ENCODE assay signal across 25 mouse cellular contexts in genomic region chr13:33076247-33076646, GRCm38 (mm10). TPM values are rescaled to one million over a fixed set of nuclear protein-coding genes. Genes with fewer than 3 reads are reported as not detected.
"Had no signal": no experiment of that assay in that cellular context is flagged by ENCODE, and none has a peak within 500 bp of the region (broad histone marks: within the 10 kb centered on the region; RNA-seq: fewer than 3 reads in every experiment).

No protein-coding gene starts in this region.

- H3K4me1 ChIP-seq: kidney, embryonic 15.5 days; limb, embryonic 10.5 days; limb, embryonic 13.5 days; liver, embryonic 13.5 days had no signal

- H3K36me3 ChIP-seq: kidney, embryonic 15.5 days; limb, embryonic 10.5 days; limb, embryonic 13.5 days; liver, embryonic 13.5 days had no signal

- H3K9ac ChIP-seq: kidney, embryonic 15.5 days; limb, embryonic 13.5 days; liver, embryonic 13.5 days had no signal

- H3K9me3 ChIP-seq: kidney, embryonic 15.5 days; limb, embryonic 10.5 days; limb, embryonic 13.5 days; liver, embryonic 13.5 days; megakaryocyte, embryonic 14.5 days had no signal

- H3K4me2 ChIP-seq: kidney, embryonic 15.5 days; limb, embryonic 13.5 days; liver, embryonic 13.5 days; midbrain, embryonic 11.5 days had no signal

- H3K27ac ChIP-seq: kidney, embryonic 15.5 days; limb, embryonic 10.5 days; limb, embryonic 13.5 days; liver, embryonic 13.5 days; stomach, postnatal 0 days had no signal

- DNase-seq: kidney, adult 8-10 months; kidney, postnatal 10 days; kidney, postnatal 36 days; liver, embryonic 13.5 days; lung, adult 2 months; lung, postnatal 14 days; midbrain, embryonic 14.5 days; thymus, adult 2 months; thymus, postnatal 14 days; thymus, postnatal 4 days had no signal

- H3K4me3 ChIP-seq: kidney, embryonic 15.5 days; limb, embryonic 10.5 days; limb, embryonic 13.5 days; liver, embryonic 13.5 days; megakaryocyte, embryonic 14.5 days had no signal

- H3K27me3 ChIP-seq: kidney, embryonic 15.5 days; limb, embryonic 13.5 days; liver, embryonic 13.5 days had no signal

RNA-seq across cellular contexts. Expression of gene Serpinb1b, which starts 2.1 kb away (rescaled TPM):
- polyA plus RNA-seq: kidney, embryonic 15.5 days; limb, embryonic 10.5 days; liver, adult 2 months; liver, embryonic 13.5 days; liver, embryonic 16.5 days; neural tube, embryonic 11.5 days; small intestine, adult 2 months had no signal

RNA-seq across cellular contexts. Expression of gene Serpinb9b, which starts 49.0 kb away (rescaled TPM):
- total RNA-seq: layer of hippocampus, adult 8-10 months; layer of hippocampus, postnatal 14 days; left cerebral cortex, adult 18-20 months; left cerebral cortex, postnatal 25 days; liver, adult 2 months had no signal
- polyA plus RNA-seq: limb, embryonic 10.5 days; limb, embryonic 13.5 days; liver, embryonic 13.5 days; small intestine, adult 2 months; stomach, embryonic 14.5 days had no signal
